Mouse (Mus musculus): ENCODE measurements around the gene Nacc2.

Gene Nacc2

GRCm38 (mm10) chr2:26123079-26123648 is at the start of gene Nacc2:
TSS of gene Nacc2 (minus strand) at chr2:26123220.
- no peak for DNase-seq (ENCODE audit: low read depth, low spot score)
- H3K27me3 ChIP-seq (ENCODE audit: control insufficient read depth, insufficient read depth, low read length, poor library complexity, severe bottlenecking), result no peaks in the 10 kb centered on the region
- H3K36me3 ChIP-seq (ENCODE audit: control insufficient read depth, insufficient read depth, low read length, poor library complexity, severe bottlenecking), result no peaks in the 10 kb centered on the region

GRCm38 (mm10) chr2:26172166-26172565 is 49.1 kb upstream of the Nacc2 start:
- no peak for DNase-seq (ENCODE audit: low read depth, low spot score)
- no peaks in the 10 kb centered on the region for H3K27me3 ChIP-seq (ENCODE audit: control insufficient read depth, insufficient read depth, low read length, poor library complexity, severe bottlenecking)
- no peaks in the 10 kb centered on the region for H3K36me3 ChIP-seq (ENCODE audit: control insufficient read depth, insufficient read depth, low read length, poor library complexity, severe bottlenecking)

GRCm38 (mm10) chr2:26170376-26170775 is 47.4 kb upstream of the Nacc2 start:
- no peak for DNase-seq (ENCODE audit: low read depth, low spot score)
- H3K36me3 ChIP-seq (ENCODE audit: control insufficient read depth, insufficient read depth, low read length, poor library complexity, severe bottlenecking), result no peaks in the 10 kb centered on the region
- H3K27me3 ChIP-seq (ENCODE audit: control insufficient read depth, insufficient read depth, low read length, poor library complexity, severe bottlenecking), result no peaks in the 10 kb centered on the region

GRCm38 (mm10) chr2:26168843-26169579 is 46.0 kb upstream of the Nacc2 start:
- H3K27me3 ChIP-seq (ENCODE audit: control insufficient read depth, insufficient read depth, low read length, poor library complexity, severe bottlenecking), result no peaks in the 10 kb centered on the region
- H3K36me3 ChIP-seq (ENCODE audit: control insufficient read depth, insufficient read depth, low read length, poor library complexity, severe bottlenecking), result no peaks in the 10 kb centered on the region
- no peak for DNase-seq (ENCODE audit: low read depth, low spot score)

GRCm38 (mm10) chr2:26166890-26167289 is 43.9 kb upstream of the Nacc2 start:
- DNase-seq (ENCODE audit: low read depth, low spot score), result no peak
- Histone ChIP-seq H3K36me3 (ENCODE audit: control insufficient read depth, insufficient read depth, low read length, poor library complexity, severe bottlenecking) (no peaks in the 10 kb centered on the region), H3K27me3 (ENCODE audit: control insufficient read depth, insufficient read depth, low read length, poor library complexity, severe bottlenecking) (no peaks in the 10 kb centered on the region)

GRCm38 (mm10) chr2:26158064-26158463 is 35.0 kb upstream of the Nacc2 start:
- H3K36me3 ChIP-seq (ENCODE audit: control insufficient read depth, insufficient read depth, low read length, poor library complexity, severe bottlenecking), result no peaks in the 10 kb centered on the region
- no peaks in the 10 kb centered on the region for H3K27me3 ChIP-seq (ENCODE audit: control insufficient read depth, insufficient read depth, low read length, poor library complexity, severe bottlenecking)
- no peak for DNase-seq (ENCODE audit: low read depth, low spot score)

GRCm38 (mm10) chr2:26156191-26156977 is 33.4 kb upstream of the Nacc2 start:
- H3K36me3 ChIP-seq (ENCODE audit: control insufficient read depth, insufficient read depth, low read length, poor library complexity, severe bottlenecking), result no peaks in the 10 kb centered on the region
- no peaks in the 10 kb centered on the region for H3K27me3 ChIP-seq (ENCODE audit: control insufficient read depth, insufficient read depth, low read length, poor library complexity, severe bottlenecking)
- DNase-seq (ENCODE audit: low read depth, low spot score), result no peak

GRCm38 (mm10) chr2:26155737-26156136 is 32.7 kb upstream of the Nacc2 start:
- DNase-seq (ENCODE audit: low read depth, low spot score), result no peak
- H3K36me3 ChIP-seq (ENCODE audit: control insufficient read depth, insufficient read depth, low read length, poor library complexity, severe bottlenecking), result no peaks in the 10 kb centered on the region
- no peaks in the 10 kb centered on the region for H3K27me3 ChIP-seq (ENCODE audit: control insufficient read depth, insufficient read depth, low read length, poor library complexity, severe bottlenecking)

- H3K36me3 ChIP-seq (ENCODE audit: control insufficient read depth, insufficient read depth, low read length, poor library complexity, severe bottlenecking), result no peaks in the 10 kb centered on the region
- no peaks in the 10 kb centered on the region for H3K27me3 ChIP-seq (ENCODE audit: control insufficient read depth, insufficient read depth, low read length, poor library complexity, severe bottlenecking)
- DNase-seq (ENCODE audit: low read depth, low spot score), result no peak
These were observed 31.6 kb upstream of the Nacc2 start for GRCm38 (mm10) chr2:26154586-26154985.

- H3K27me3 ChIP-seq (ENCODE audit: control insufficient read depth, insufficient read depth, low read length, poor library complexity, severe bottlenecking), result no peaks in the 10 kb centered on the region
- DNase-seq (ENCODE audit: low read depth, low spot score), result peak; percentile 69
- H3K36me3 ChIP-seq (ENCODE audit: control insufficient read depth, insufficient read depth, low read length, poor library complexity, severe bottlenecking), result no peaks in the 10 kb centered on the region
These were observed 30.9 kb upstream of the Nacc2 start for GRCm38 (mm10) chr2:26153909-26154340.

- Histone ChIP-seq H3K27me3 (ENCODE audit: control insufficient read depth, insufficient read depth, low read length, poor library complexity, severe bottlenecking) (no peaks in the 10 kb centered on the region), H3K36me3 (ENCODE audit: control insufficient read depth, insufficient read depth, low read length, poor library complexity, severe bottlenecking) (no peaks in the 10 kb centered on the region)
- DNase-seq (ENCODE audit: low read depth, low spot score), result peak; percentile 51
These were observed 30.3 kb upstream of the Nacc2 start for GRCm38 (mm10) chr2:26153295-26153694.

- 0 out of 2 replicates have a peak, but pooled peaks cover 1% of the 10 kb centered on the region for H3K36me3 ChIP-seq (ENCODE audit: control insufficient read depth, insufficient read depth, low read length, poor library complexity, severe bottlenecking)
- H3K27me3 ChIP-seq (ENCODE audit: control insufficient read depth, insufficient read depth, low read length, poor library complexity, severe bottlenecking), result no peaks in the 10 kb centered on the region
- DNase-seq (ENCODE audit: low read depth, low spot score), result no peak
These were observed 24.8 kb upstream of the Nacc2 start for GRCm38 (mm10) chr2:26147706-26148370.

- 0 out of 2 replicates have a peak, but pooled peaks cover 1% of the 10 kb centered on the region for H3K36me3 ChIP-seq (ENCODE audit: control insufficient read depth, insufficient read depth, low read length, poor library complexity, severe bottlenecking)
- no peaks in the 10 kb centered on the region for H3K27me3 ChIP-seq (ENCODE audit: control insufficient read depth, insufficient read depth, low read length, poor library complexity, severe bottlenecking)
- no peak for DNase-seq (ENCODE audit: low read depth, low spot score)
These were observed 23.5 kb upstream of the Nacc2 start for GRCm38 (mm10) chr2:26146337-26147042.

- Histone ChIP-seq H3K36me3 (ENCODE audit: control insufficient read depth, insufficient read depth, low read length, poor library complexity, severe bottlenecking) (0 out of 2 replicates have a peak, but pooled peaks cover 1% of the 10 kb centered on the region), H3K27me3 (ENCODE audit: control insufficient read depth, insufficient read depth, low read length, poor library complexity, severe bottlenecking) (no peaks in the 10 kb centered on the region)
- DNase-seq (ENCODE audit: low read depth, low spot score), result no peak
These were observed 22.1 kb upstream of the Nacc2 start for GRCm38 (mm10) chr2:26145113-26145512.

All from splenic B cell, adult 2 months (primary cell).